ENCODE assay signal across 15 mouse cellular contexts in the genomic region with DNA sequence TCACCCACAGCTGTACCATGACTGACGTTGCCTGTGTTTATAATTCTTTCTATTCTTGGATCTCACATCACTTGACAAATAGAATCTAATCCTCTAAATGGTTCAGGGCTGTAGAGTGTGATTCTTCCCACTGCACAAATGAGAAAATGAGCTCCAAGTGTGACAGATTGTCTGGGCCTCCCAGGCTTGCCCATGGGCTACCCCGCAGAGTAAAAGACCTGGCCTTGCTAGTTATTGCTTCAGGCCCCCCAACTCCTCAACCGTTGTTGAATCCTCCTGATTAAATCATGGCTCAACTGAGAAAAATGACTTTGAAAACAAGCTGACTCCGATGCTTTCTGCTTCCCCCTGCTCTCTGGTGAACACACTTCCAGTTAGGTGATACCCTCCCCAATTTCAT.
DNase-seq lines count a peak whose midpoint lies in the region; ATAC-seq and TF ChIP-seq lines count a peak whose summit lies in the region.
"Had no signal": no experiment of that assay in that cellular context is flagged by ENCODE, and none has a peak within 500 bp of the region (broad histone marks: within the 10 kb centered on the region; RNA-seq: fewer than 3 reads in every experiment).

No protein-coding gene starts in this region.

- no peaks in the 10 kb centered on the region for H3K9me3 ChIP-seq in lung, embryonic 14.5 days (ENCODE audit: low read depth, low read length)
- H3K9me3 ChIP-seq in midbrain, embryonic 15.5 days: no peaks in the 10 kb centered on the region
- H3K9me3 ChIP-seq in midbrain, embryonic 16.5 days (replicated peaks; ENCODE audit: control insufficient read depth, low read length, poor library complexity, severe bottlenecking): no peaks in the 10 kb centered on the region
- H3K9me3 ChIP-seq in midbrain, postnatal 0 days (ENCODE audit: low read length): no peaks in the 10 kb centered on the region
- H3K9me3 ChIP-seq: embryonic facial prominence, embryonic 12.5 days; forebrain, embryonic 15.5 days; heart, embryonic 13.5 days; hindbrain, embryonic 12.5 days had no signal

- 47% methylated on average over 4 of the region's 4 CpGs for WGBS in lung, embryonic 14.5 days
- 47% methylated on average over 4 of the region's 4 CpGs for WGBS in midbrain, embryonic 15.5 days
- 58% methylated on average over 4 of the region's 4 CpGs for WGBS in midbrain, embryonic 16.5 days
- 45% methylated on average over 4 of the region's 4 CpGs for WGBS in midbrain, postnatal 0 days

- no peaks in the 10 kb centered on the region for H3K36me3 ChIP-seq in lung, embryonic 14.5 days (ENCODE audit: insufficient read depth)
- H3K36me3 ChIP-seq in midbrain, embryonic 15.5 days (replicated peaks): no peaks in the 10 kb centered on the region
- no peaks in the 10 kb centered on the region for H3K36me3 ChIP-seq in midbrain, embryonic 16.5 days (ENCODE audit: control insufficient read depth, insufficient read depth, low read length)
- no peaks in the 10 kb centered on the region for H3K36me3 ChIP-seq in midbrain, postnatal 0 days (ENCODE audit: insufficient read depth, low read length)
- H3K36me3 ChIP-seq: embryonic facial prominence, embryonic 12.5 days; forebrain, embryonic 15.5 days; heart, embryonic 13.5 days; hindbrain, embryonic 12.5 days had no signal

- DNase-seq in cerebellum, postnatal 14 days: peak; percentile 31 to 55
- DNase-seq in cerebellum, postnatal 25 days: no peak
- peak; percentile 15 for DNase-seq in lung, embryonic 14.5 days
- no peak for DNase-seq in lung, postnatal 36 days
- peak; percentile 21 for DNase-seq in midbrain, postnatal 0 days (ENCODE audit: low spot score)
- DNase-seq: cerebellum, adult 11-12 months; cerebellum, adult 9-11 months; gastrocnemius, postnatal 36 days; heart, adult 11 months had no signal

- H3K27ac ChIP-seq in lung, embryonic 14.5 days (ENCODE audit: low read depth): no peak overlapping the region
- H3K27ac ChIP-seq in midbrain, embryonic 15.5 days: 0 out of 2 replicates have a peak overlapping the region, but pooled peaks have one; percentile 25
- no peak overlapping the region for H3K27ac ChIP-seq in midbrain, embryonic 16.5 days (ENCODE audit: low read length)
- no peak overlapping the region for H3K27ac ChIP-seq in midbrain, postnatal 0 days (ENCODE audit: low read depth, low read length)
- H3K27ac ChIP-seq: embryonic facial prominence, embryonic 12.5 days; forebrain, embryonic 15.5 days had no signal

- no peak for TF ChIP-seq CTCF in lung, embryonic 14.5 days (IDR thresholded peaks at IDR 0.05; ENCODE audit: low read depth)
- no peak for TF ChIP-seq CTCF in midbrain, postnatal 0 days (IDR thresholded peaks at IDR 0.05)

- H3K4me1 ChIP-seq in lung, embryonic 14.5 days (ENCODE audit: insufficient read depth): peaks cover 7% of the 10 kb centered on the region; the same call in 1 of the 2 replicates
- H3K4me1 ChIP-seq in midbrain, embryonic 15.5 days: peaks cover 9% of the 10 kb centered on the region
- peaks cover 10% of the 10 kb centered on the region; the same call in 1 of the 2 replicates for H3K4me1 ChIP-seq in midbrain, embryonic 16.5 days (ENCODE audit: control insufficient read depth, insufficient read depth, low read length)
- H3K4me1 ChIP-seq in midbrain, postnatal 0 days (ENCODE audit: insufficient read depth, low read length): peaks cover 5% of the 10 kb centered on the region; the same call in 1 of the 2 replicates
- H3K4me1 ChIP-seq: embryonic facial prominence, embryonic 12.5 days had no signal

- no peak for ATAC-seq in lung, embryonic 14.5 days (ENCODE audit: insufficient read depth)
- no peak for ATAC-seq in midbrain, embryonic 15.5 days (replicated peaks)
- ATAC-seq in midbrain, embryonic 16.5 days: no peak
- no peak for ATAC-seq in midbrain, postnatal 0 days (ENCODE audit: low FRiP score)

- no peaks in the 10 kb centered on the region for H3K27me3 ChIP-seq in lung, embryonic 14.5 days (ENCODE audit: insufficient read depth, low read length)
- no peaks in the 10 kb centered on the region for H3K27me3 ChIP-seq in midbrain, embryonic 15.5 days (replicated peaks)
- H3K27me3 ChIP-seq in midbrain, embryonic 16.5 days (ENCODE audit: control insufficient read depth, insufficient read depth, low read depth, low read length): no peaks in the 10 kb centered on the region
- no peaks in the 10 kb centered on the region for H3K27me3 ChIP-seq in midbrain, postnatal 0 days (ENCODE audit: insufficient read depth, low read length)
- H3K27me3 ChIP-seq: embryonic facial prominence, embryonic 12.5 days; forebrain, embryonic 15.5 days; heart, embryonic 13.5 days; hindbrain, embryonic 12.5 days had no signal

- no peak overlapping the region for H3K4me3 ChIP-seq in lung, embryonic 14.5 days (ENCODE audit: low read depth, low read length)
- H3K4me3 ChIP-seq in midbrain, embryonic 15.5 days: no peak overlapping the region
- no peak overlapping the region for H3K4me3 ChIP-seq in midbrain, embryonic 16.5 days (ENCODE audit: low read depth, low read length)
- no peak overlapping the region for H3K4me3 ChIP-seq in midbrain, postnatal 0 days (ENCODE audit: low read depth, low read length)
- H3K4me3 ChIP-seq: embryonic facial prominence, embryonic 12.5 days; forebrain, embryonic 15.5 days; hindbrain, embryonic 12.5 days had no signal

- no peak overlapping the region for H3K4me2 ChIP-seq in lung, embryonic 14.5 days
- H3K4me2 ChIP-seq in midbrain, embryonic 15.5 days: no peak overlapping the region
- H3K4me2 ChIP-seq in midbrain, embryonic 16.5 days (ENCODE audit: low read length): no peak overlapping the region
- no peak overlapping the region for H3K4me2 ChIP-seq in midbrain, postnatal 0 days (ENCODE audit: low read depth, low read length, poor library complexity, severe bottlenecking)
- H3K4me2 ChIP-seq: embryonic facial prominence, embryonic 12.5 days; forebrain, embryonic 15.5 days had no signal

- H3K9ac ChIP-seq in lung, embryonic 14.5 days: no peak overlapping the region
- H3K9ac ChIP-seq in midbrain, embryonic 15.5 days: no peak overlapping the region
- no peak overlapping the region for H3K9ac ChIP-seq in midbrain, embryonic 16.5 days (ENCODE audit: low read depth, low read length)
- no peak overlapping the region for H3K9ac ChIP-seq in midbrain, postnatal 0 days (replicated peaks; ENCODE audit: low read length, poor library complexity, severe bottlenecking)
- H3K9ac ChIP-seq: embryonic facial prominence, embryonic 12.5 days; forebrain, embryonic 15.5 days; heart, embryonic 13.5 days; hindbrain, embryonic 12.5 days had no signal

Comparison
In these comparisons a context has a peak if more than half of its experiments do, and no peak if none do; other contexts are left out.
1. DNase-seq: peak in cerebellum, postnatal 14 days (2 of 2), lung, embryonic 14.5 days (single experiment) and midbrain, postnatal 0 days (single experiment); none in cerebellum, postnatal 25 days (0 of 2) and lung, postnatal 36 days (single experiment).